Mouse (Mus musculus): ENCODE results near the gene Pomc. TPM values are rescaled to one million over a fixed set of nuclear protein-coding genes. Genes with fewer than 3 reads are reported as not detected.

Pomc gene
- polyA plus RNA-seq, 1 experiment from 2014 or later: 4.3 TPM

- ATAC-seq: no peak
- Histone ChIP-seq H3K27me3 (replicated peaks; ENCODE audit: control insufficient read depth, insufficient read depth, low read length) (no peaks in the 10 kb centered on the region), H3K9me3 (ENCODE audit: control insufficient read depth, low read length) (no peaks in the 10 kb centered on the region), H3K4me3 (replicated peaks; ENCODE audit: low read length) (no peak overlapping the region), H3K4me1 (replicated peaks; ENCODE audit: control insufficient read depth, insufficient read depth, low read length) (peaks cover 19% of the 10 kb centered on the region), H3K36me3 (ENCODE audit: control insufficient read depth, insufficient read depth) (no peaks in the 10 kb centered on the region), H3K4me2 (ENCODE audit: low read length) (no peak overlapping the region), H3K9ac (replicated peaks; ENCODE audit: low read depth, low read length) (no peak overlapping the region), H3K27ac (ENCODE audit: low read length) (no peak overlapping the region)
- 39% methylated on average over 12 of the region's 12 CpGs for WGBS
These were observed 54.0 kb downstream of the Pomc start for GRCm38 (mm10) chr12:4008731-4009130.

Other genes with a start within 250 kb of the Pomc start
- gene Dnmt3a, start 148.9 kb upstream of the Pomc start, polyA plus RNA-seq (2015; fragmentation: Nextera tagmentation; extraction: Ambion mirVana): 86.3 and 86.6 TPM in 2 replicates
- 33.1 and 37.2 TPM in 2 replicates for gene Efr3b, start 84.0 kb downstream of the Pomc start, polyA plus RNA-seq (2015; fragmentation: Nextera tagmentation; extraction: Ambion mirVana)
- 13.3 and 15.6 TPM in 2 replicates for gene Dnajc27, start 127.6 kb downstream of the Pomc start, polyA plus RNA-seq (2015; fragmentation: Nextera tagmentation; extraction: Ambion mirVana)
- gene Adcy3, start 178.2 kb downstream of the Pomc start, polyA plus RNA-seq (2015; fragmentation: Nextera tagmentation; extraction: Ambion mirVana): 12.2 and 12.9 TPM in 2 replicates

Measured in forebrain, embryonic 16.5 days (tissue).